In genomic region chr4:97778211-97779002, GRCm38 (mm10) we compare ENCODE assay signal across 8 mouse cellular contexts. TPM values are rescaled to one million over a fixed set of nuclear protein-coding genes. Genes with fewer than 3 reads are reported as not detected.
DNase-seq lines count a peak whose midpoint lies in the region; ATAC-seq and TF ChIP-seq lines count a peak whose summit lies in the region.

No protein-coding gene starts in this region.

- peak overlapping the region; percentile 64 for H3K4me3 ChIP-seq in G1E (ENCODE audit: low read depth, low read length)
- H3K4me3 ChIP-seq in heart, embryonic 16.5 days (ENCODE audit: low read length) = peak overlapping the region; percentile 95
- peak overlapping the region; percentile 97 for H3K4me3 ChIP-seq in limb, embryonic 14.5 days (replicated peaks; ENCODE audit: low read length)
- H3K4me3 ChIP-seq in neural tube, embryonic 12.5 days = peak overlapping the region; percentile 98

- no peak for ATAC-seq in G1E (ENCODE audit: extremely low read depth, insufficient number of reproducible peaks, low FRiP score, poor library complexity, severe bottlenecking)
- ATAC-seq in heart, embryonic 16.5 days (replicated peaks; ENCODE audit: extremely low read depth, insufficient read depth, low FRiP score) = no peak
- no peak for ATAC-seq in limb, embryonic 14.5 days (ENCODE audit: low FRiP score, low read depth)
- peak; percentile 5; the same call in 1 of the 2 replicates for ATAC-seq in neural tube, embryonic 12.5 days (ENCODE audit: low FRiP score, low read depth)

- peaks cover 7% of the 10 kb centered on the region for H3K36me3 ChIP-seq in G1E (replicated peaks)
- H3K36me3 ChIP-seq in heart, embryonic 16.5 days (ENCODE audit: control insufficient read depth, insufficient read depth) = peaks cover 6% of the 10 kb centered on the region
- H3K36me3 ChIP-seq in limb, embryonic 14.5 days (ENCODE audit: control insufficient read depth, insufficient read depth, low read length) = peaks cover 7% of the 10 kb centered on the region
- peaks cover 9% of the 10 kb centered on the region for H3K36me3 ChIP-seq in neural tube, embryonic 12.5 days

- intact Hi-C loops in left cerebral cortex, postnatal 14 days (cut with DNase I) = loop anchor here (5.0 kb wide), 1 partner anchor 329 kb away; no protein-coding TSS in a partner anchor

- H3K4me2 ChIP-seq in heart, embryonic 16.5 days (ENCODE audit: low read depth, low read length) = peak overlapping the region; percentile 84
- peak overlapping the region; percentile 84 for H3K4me2 ChIP-seq in limb, embryonic 14.5 days (replicated peaks; ENCODE audit: low read depth, low read length, severe bottlenecking)
- peak overlapping the region; percentile 80 for H3K4me2 ChIP-seq in neural tube, embryonic 12.5 days (replicated peaks)

- WGBS in heart, embryonic 16.5 days = under 1% methylated on average over 94 of the region's 94 CpGs
- 0% methylated on average over 52 of the region's 94 CpGs for WGBS in limb, embryonic 14.5 days
- WGBS in neural tube, embryonic 12.5 days = under 1% methylated on average over 93 of the region's 94 CpGs

- H3K27ac ChIP-seq in heart, embryonic 16.5 days (ENCODE audit: low read length) = peak overlapping the region; percentile 98
- peak overlapping the region; percentile 99 for H3K27ac ChIP-seq in limb, embryonic 14.5 days (replicated peaks; ENCODE audit: low read depth, low read length)
- H3K27ac ChIP-seq in neural tube, embryonic 12.5 days = peak overlapping the region; percentile 84

- DNase-seq in heart, adult 18-20 months = peak; percentile 42 to 72
- no peak for DNase-seq in heart, adult 9 months (ENCODE audit: low spot score in 2 of 2)
- DNase-seq in G1E (ENCODE audit: low spot score) = no peak
- DNase-seq in embryo, embryonic 9.5 days (ENCODE audit: extremely low spot score) = peak; percentile 63
- DNase-seq in limb, embryonic 14.5 days (ENCODE audit: low spot score) = peak; percentile 40
- DNase-seq in left cerebral cortex, postnatal 14 days (ENCODE audit: low spot score in 2 of 2) = no peak

- peak overlapping the region; percentile 99 for H3K9ac ChIP-seq in heart, embryonic 16.5 days (ENCODE audit: low read length)
- H3K9ac ChIP-seq in limb, embryonic 14.5 days (ENCODE audit: low read depth, low read length, severe bottlenecking) = peak overlapping the region; percentile 100
- peak overlapping the region; percentile 99 for H3K9ac ChIP-seq in neural tube, embryonic 12.5 days

- H3K27me3 ChIP-seq in G1E (ENCODE audit: insufficient read depth, low read length) = no peaks in the 10 kb centered on the region
- no peaks in the 10 kb centered on the region for H3K27me3 ChIP-seq in heart, embryonic 16.5 days (ENCODE audit: control insufficient read depth, insufficient read depth, low read length)
- H3K27me3 ChIP-seq in limb, embryonic 14.5 days (ENCODE audit: control insufficient read depth, insufficient read depth, low read length) = no peaks in the 10 kb centered on the region
- H3K27me3 ChIP-seq in neural tube, embryonic 12.5 days (replicated peaks) = 0 out of 2 replicates have a peak, but pooled peaks cover 2% of the 10 kb centered on the region

- no peak for TF ChIP-seq POLR2A in limb, embryonic 14.5 days (IDR thresholded peaks at IDR 0.05; ENCODE audit: borderline replicate concordance, extremely low read depth, insufficient read depth, insufficient read length)

- peaks cover 16% of the 10 kb centered on the region for H3K9me3 ChIP-seq in G1E (replicated peaks)
- H3K9me3 ChIP-seq in heart, embryonic 16.5 days (replicated peaks; ENCODE audit: control insufficient read depth, low read length) = no peaks in the 10 kb centered on the region
- no peaks in the 10 kb centered on the region for H3K9me3 ChIP-seq in limb, embryonic 14.5 days (ENCODE audit: control insufficient read depth, low read length)
- H3K9me3 ChIP-seq in neural tube, embryonic 12.5 days = no peaks in the 10 kb centered on the region

- no peak for TF ChIP-seq CTCF in G1E (IDR thresholded peaks at IDR 0.05; ENCODE audit: low read depth, low read length)

- H3K4me1 ChIP-seq in G1E (ENCODE audit: insufficient read depth, low read depth, low read length) = no peaks in the 10 kb centered on the region
- H3K4me1 ChIP-seq in heart, embryonic 16.5 days (ENCODE audit: control insufficient read depth, insufficient read depth, low read length) = peaks cover 26% of the 10 kb centered on the region
- H3K4me1 ChIP-seq in limb, embryonic 14.5 days (ENCODE audit: control insufficient read depth, insufficient read depth, low read length) = peaks cover 28% of the 10 kb centered on the region
- H3K4me1 ChIP-seq in neural tube, embryonic 12.5 days = peaks cover 13% of the 10 kb centered on the region; the same call in 1 of the 2 replicates

RNA-seq across cellular contexts. Expression of gene E130114P18Rik, which starts 0.5 kb away (rescaled TPM):
- not detected for total RNA-seq in heart, adult 18-20 months (2021)
- not detected in 2 replicates for total RNA-seq in G1E (2014; fragmentation: Nextera tagmentation)
- 0.11 TPM in 1 of 2 replicates, not detected in the other for total RNA-seq in G1E (2017)
- polyA plus RNA-seq in G1E (2012) = not detected in 2 replicates
- 0.47 and 0.75 TPM in 2 replicates for polyA plus RNA-seq in heart, embryonic 16.5 days (2015; fragmentation: Nextera tagmentation; extraction: Ambion mirVana)
- polyA plus RNA-seq in limb, embryonic 14.5 days (2012; rRNA removed) = 2.1 and 2.2 TPM in 2 replicates
- 4.6 and 4.9 TPM in 2 replicates for polyA plus RNA-seq in limb, embryonic 14.5 days (2014; fragmentation: Nextera tagmentation; extraction: Ambion mirVana)
- polyA plus RNA-seq in neural tube, embryonic 12.5 days (2016; fragmentation: Nextera tagmentation; extraction: Ambion mirVana) = 17.3 and 20.4 TPM in 2 replicates
- total RNA-seq in left cerebral cortex, postnatal 14 days (2021) = 1 to 10 TPM; 6.6 to 6.9 TPM

RNA-seq across cellular contexts. Expression of gene Nfia, which starts 5.9 kb away (rescaled TPM):
- total RNA-seq in heart, adult 18-20 months (2021) = 100 to 1,000 TPM; 115 to 127 TPM
- total RNA-seq in G1E (2014; fragmentation: Nextera tagmentation) (17.6 and 25.1 TPM in 2 replicates), G1E (2017) (0.99 and 1.3 TPM in 2 replicates)
- 0.45 and 0.96 TPM in 2 replicates for polyA plus RNA-seq in G1E (2012)
- 37.3 and 42.0 TPM in 2 replicates for polyA plus RNA-seq in heart, embryonic 16.5 days (2015; fragmentation: Nextera tagmentation; extraction: Ambion mirVana)
- polyA plus RNA-seq in limb, embryonic 14.5 days (2012; rRNA removed) = 51.9 and 74.6 TPM in 2 replicates
- polyA plus RNA-seq in limb, embryonic 14.5 days (2014; fragmentation: Nextera tagmentation; extraction: Ambion mirVana) = 71.2 and 89.3 TPM in 2 replicates
- 42.4 and 47.8 TPM in 2 replicates for polyA plus RNA-seq in neural tube, embryonic 12.5 days (2016; fragmentation: Nextera tagmentation; extraction: Ambion mirVana)
- 10 to 100 TPM; 67.1 to 75.4 TPM for total RNA-seq in left cerebral cortex, postnatal 14 days (2021)

Comparison
In these comparisons a context has a peak if more than half of its experiments do, and no peak if none do; other contexts are left out.
1. DNase-seq: peak in heart, adult 18-20 months (2 of 2), embryo, embryonic 9.5 days (single experiment) and limb, embryonic 14.5 days (single experiment); none in heart, adult 9 months (0 of 2), G1E (single experiment) and left cerebral cortex, postnatal 14 days (0 of 2).
2. RNA of gene Nfia, which starts 5.9 kb away (polyA plus RNA-seq): 51.9 to 89.3 TPM in limb, embryonic 14.5 days, 42.4 to 47.8 TPM in neural tube, embryonic 12.5 days and 37.3 to 42.0 TPM in heart, embryonic 16.5 days; 0.45 to 0.96 TPM in G1E; every median in the first group is over 10 times any median in the second.
3. Peak in every context shown above with its lines, with median percentiles within 50 percentile points of each other: H3K4me3 ChIP-seq, H3K27ac ChIP-seq, H3K4me2 ChIP-seq and H3K9ac ChIP-seq.